In genomic region chr7:70267075-70267474, GRCm38 (mm10) we compare ENCODE assay signal across 8 mouse cellular contexts.
DNase-seq lines count a peak whose midpoint lies in the region; ATAC-seq and TF ChIP-seq lines count a peak whose summit lies in the region.

No protein-coding gene starts in this region.

- no peak overlapping the region for H3K4me2 ChIP-seq in heart, embryonic 12.5 days

- peak; percentile 97 for DNase-seq in heart, adult 11 months
- peak; percentile 83 for DNase-seq in 3134 (ENCODE audit: extremely low read depth, insufficient read length, low spot score)
- peak; percentile 47 for DNase-seq in heart, postnatal 25 days (ENCODE audit: low spot score)
- no peak for DNase-seq in embryo, embryonic 11 days
- DNase-seq in frontal cortex, postnatal 14 days (ENCODE audit: low spot score in 2 of 2) = no peak
- DNase-seq in spleen, postnatal 4 days (ENCODE audit: low spot score in 2 of 2) = no peak

- no peaks in the 10 kb centered on the region for H3K4me1 ChIP-seq in heart, embryonic 12.5 days (replicated peaks)
- peaks cover 9% of the 10 kb centered on the region for H3K4me1 ChIP-seq in embryonic fibroblast, embryonic 13.5 days (ENCODE audit: control insufficient read depth, insufficient read depth, low read length)

- intact Hi-C loops in heart, postnatal 25 days (cut with DNase I) = no loop called here

- no peak for TF ChIP-seq CTCF in embryonic fibroblast, embryonic 13.5 days (IDR thresholded peaks at IDR 0.05; ENCODE audit: borderline replicate concordance, insufficient read depth, low read length)

- no peaks in the 10 kb centered on the region for H3K36me3 ChIP-seq in heart, embryonic 12.5 days

- TF ChIP-seq POLR2A in embryonic fibroblast, embryonic 13.5 days (IDR thresholded peaks at IDR 0.05; ENCODE audit: low read depth, low read length) = no peak

- no peak for ATAC-seq in heart, embryonic 12.5 days (ENCODE audit: insufficient number of reproducible peaks, low FRiP score)

- H3K27ac ChIP-seq in heart, embryonic 12.5 days (ENCODE audit: poor library complexity, severe bottlenecking) = no peak overlapping the region
- H3K27ac ChIP-seq in embryonic fibroblast, embryonic 13.5 days (ENCODE audit: insufficient read depth, low read length) = peak overlapping the region; percentile 25

- H3K9me3 ChIP-seq in heart, embryonic 12.5 days (replicated peaks) = no peaks in the 10 kb centered on the region

- no peak overlapping the region for H3K9ac ChIP-seq in heart, embryonic 12.5 days

- no peak overlapping the region for H3K4me3 ChIP-seq in heart, embryonic 12.5 days
- H3K4me3 ChIP-seq in embryonic fibroblast, embryonic 13.5 days (ENCODE audit: insufficient read depth, low read length) = no peak overlapping the region

- 30% methylated on average over 4 of the region's 4 CpGs for WGBS in heart, embryonic 12.5 days

- H3K27me3 ChIP-seq in heart, embryonic 12.5 days (replicated peaks) = 0 out of 2 replicates have a peak, but pooled peaks cover 6% of the 10 kb centered on the region

Comparison
In these comparisons a context has a peak if more than half of its experiments do, and no peak if none do; other contexts are left out.
1. DNase-seq: peak in heart, adult 11 months (single experiment), 3134 (single experiment) and heart, postnatal 25 days (single experiment); none in embryo, embryonic 11 days (single experiment), frontal cortex, postnatal 14 days (0 of 2) and spleen, postnatal 4 days (0 of 2).